Mouse (Mus musculus) lung, embryonic 14.5 days (tissue): Measurements from ENCODE around the gene Dlg1. TPM values are rescaled to one million over a fixed set of nuclear protein-coding genes. Genes with fewer than 3 reads are reported as not detected.

Source experiments
- ATAC-seq: fragments of 200-750 bp; cut with Nextera tagmentation; 2 replicates; pipeline ENCODE4 v1.8.0; 2017; ENCODE audit warnings: mild to moderate bottlenecking, moderate TSS enrichment, moderate library complexity; ENCODE audit not compliant: insufficient read depth
- DNase-seq: peaks from one replicate; pipeline ENCODE4 v3.0.0-alpha.2; 2015
- H3K27ac ChIP-seq: fragments of 300-500 bp; sonication (generic); 2 replicates; pipeline ENCODE4 v1.5.1; 2014; ENCODE audit warnings: low read depth, mild to moderate bottlenecking, moderate library complexity
- H3K27me3 ChIP-seq: fragments of 300-500 bp; sonication (generic); 2 replicates; pipeline ENCODE4 v1.6.1; 2014; ENCODE audit warnings: low read length, control low read depth; ENCODE audit not compliant: insufficient read depth
- H3K36me3 ChIP-seq: fragments of 300-500 bp; sonication (generic); 2 replicates; pipeline ENCODE4 v1.6.1; 2014; ENCODE audit warnings: control low read depth; ENCODE audit not compliant: insufficient read depth
- H3K4me1 ChIP-seq: fragments of 300-500 bp; sonication (generic); 2 replicates; pipeline ENCODE4 v1.6.1; 2014; ENCODE audit warnings: antibody characterized with exemption, control low read depth; ENCODE audit not compliant: insufficient read depth
- H3K4me2 ChIP-seq: fragments of 300-500 bp; sonication (generic); 2 replicates; pipeline ENCODE4 v1.6.1; 2014; ENCODE audit warnings: mild to moderate bottlenecking
- H3K4me3 ChIP-seq: fragments of 300-500 bp; sonication (generic); 2 replicates; pipeline ENCODE4 v1.5.1; 2014; ENCODE audit warnings: low read depth, low read length
- H3K9ac ChIP-seq: fragments of 300-500 bp; sonication (generic); 2 replicates; pipeline ENCODE4 v1.6.1; 2014
- H3K9me3 ChIP-seq: fragments of 300-500 bp; sonication (generic); 2 replicates; pipeline ENCODE4 v1.6.1; 2016; ENCODE audit warnings: low read depth, low read length, control low read depth
- CTCF ChIP-seq: IDR thresholded peaks from 2 replicates; pipeline ENCODE4 v1.5.1; 2016; ENCODE audit warnings: antibody characterized with exemption, low read depth
- WGBS: fragments of 180-500 bp; shearing (Covaris S2); extraction: QIAGEN DNeasy Blood & Tissue Kit; methylation state at CpG from one replicate; pipeline ENCODE4 v1.1.7; 2014; 5-methylcytosine and 5-hydroxymethylcytosine counted together
- polyA plus RNA-seq: library from polyadenylated mRNA; unstranded; fragments of >200 nt; fragmentation: Nextera tagmentation; extraction: Ambion mirVana; gene quantifications from 2 replicates; pipeline ENCODE4 v1.2.1, GENCODE M21; 2014

Gene Dlg1
- polyA plus RNA-seq, 1 experiment from 2014 or later, result 31.9 TPM

DNA sequence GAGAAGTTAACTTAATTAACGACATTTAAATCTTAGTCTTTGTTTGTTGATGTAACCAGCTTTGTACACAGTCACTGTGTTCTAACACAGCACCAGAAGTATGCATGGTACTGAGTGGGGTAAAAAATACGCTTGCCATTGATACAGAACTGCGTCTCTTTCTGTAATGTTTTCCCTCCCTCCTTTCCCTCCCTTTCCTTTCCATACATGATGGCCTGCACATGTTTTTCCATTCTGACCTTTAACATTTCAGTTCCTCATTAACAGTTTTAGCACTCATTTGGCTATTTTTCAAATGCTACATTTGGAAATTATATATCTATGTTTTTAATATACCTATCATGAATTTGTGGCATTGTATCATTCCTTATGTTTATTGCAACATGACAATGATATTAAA, 181.0 kb downstream of the Dlg1 start:
- Histone ChIP-seq H3K4me3 (no peak overlapping the region), H3K27ac (no peak overlapping the region), H3K4me2 (no peak overlapping the region), H3K27me3 (no peaks in the 10 kb centered on the region), H3K9ac (no peak overlapping the region), H3K36me3 (peaks cover 20% of the 10 kb centered on the region), H3K9me3 (no peaks in the 10 kb centered on the region), H3K4me1 (no peaks in the 10 kb centered on the region)
- 83% methylated on average over 3 of the region's 3 CpGs for WGBS
- TF ChIP-seq CTCF, result no peak
- ATAC-seq (no peak), DNase-seq (no peak)

DNA sequence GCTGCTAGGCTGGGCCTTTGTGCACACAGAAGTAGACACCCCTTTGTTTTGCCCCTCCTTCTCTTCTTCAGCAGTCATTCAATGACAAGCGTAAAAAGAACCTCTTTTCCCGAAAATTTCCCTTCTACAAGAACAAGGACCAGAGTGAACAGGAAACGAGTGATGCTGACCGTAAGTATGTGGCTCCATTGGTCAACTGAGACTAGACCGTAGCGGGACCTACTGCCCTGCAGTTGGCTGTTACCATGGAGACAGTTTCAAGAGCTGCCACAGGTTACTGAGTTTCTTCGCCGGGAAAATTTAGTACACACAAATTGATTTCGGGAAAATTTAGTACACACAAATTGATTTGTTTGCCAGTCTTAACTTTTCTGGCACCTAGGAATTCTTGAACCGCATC, 183.5 kb downstream of the Dlg1 start:
- Histone ChIP-seq H3K27me3 (no peaks in the 10 kb centered on the region), H3K36me3 (peaks cover 22% of the 10 kb centered on the region), H3K4me1 (no peaks in the 10 kb centered on the region), H3K9me3 (no peaks in the 10 kb centered on the region), H3K4me3 (no peak overlapping the region), H3K9ac (no peak overlapping the region), H3K4me2 (no peak overlapping the region), H3K27ac (no peak overlapping the region)
- ATAC-seq (no peak), DNase-seq (no peak)
- WGBS, result 75% methylated on average over 10 of the region's 10 CpGs
- no peak for TF ChIP-seq CTCF

DNA sequence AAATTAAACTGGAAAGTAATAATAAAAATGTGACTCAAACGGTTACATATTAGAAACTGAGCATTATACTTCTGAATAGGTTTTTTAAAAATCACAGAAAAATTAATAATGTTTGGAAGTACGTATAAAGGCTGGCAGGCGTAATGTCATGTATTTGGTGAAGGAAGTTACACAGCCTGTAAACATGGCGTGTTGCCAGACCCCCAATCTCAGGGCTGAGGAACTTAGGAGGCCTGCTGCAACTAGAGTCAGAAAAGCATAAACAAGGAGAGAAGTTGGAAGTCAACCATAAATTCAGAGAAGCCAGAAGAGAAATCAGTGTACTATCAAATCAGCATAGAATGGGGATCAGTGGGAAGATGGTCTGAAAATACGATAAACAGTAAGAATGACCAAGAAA, 200.7 kb downstream of the Dlg1 start:
- no peak for TF ChIP-seq CTCF
- Histone ChIP-seq H3K4me2 (no peak overlapping the region), H3K9me3 (no peaks in the 10 kb centered on the region), H3K27ac (no peak overlapping the region), H3K27me3 (no peaks in the 10 kb centered on the region), H3K4me3 (no peak overlapping the region), H3K9ac (no peak overlapping the region), H3K4me1 (no peaks in the 10 kb centered on the region), H3K36me3 (peaks cover 66% of the 10 kb centered on the region)
- ATAC-seq (peak; percentile 44; the same call in 1 of the 2 replicates), DNase-seq (peak; percentile 87)
- WGBS, result 47% methylated on average over 5 of the region's 5 CpGs

DNA sequence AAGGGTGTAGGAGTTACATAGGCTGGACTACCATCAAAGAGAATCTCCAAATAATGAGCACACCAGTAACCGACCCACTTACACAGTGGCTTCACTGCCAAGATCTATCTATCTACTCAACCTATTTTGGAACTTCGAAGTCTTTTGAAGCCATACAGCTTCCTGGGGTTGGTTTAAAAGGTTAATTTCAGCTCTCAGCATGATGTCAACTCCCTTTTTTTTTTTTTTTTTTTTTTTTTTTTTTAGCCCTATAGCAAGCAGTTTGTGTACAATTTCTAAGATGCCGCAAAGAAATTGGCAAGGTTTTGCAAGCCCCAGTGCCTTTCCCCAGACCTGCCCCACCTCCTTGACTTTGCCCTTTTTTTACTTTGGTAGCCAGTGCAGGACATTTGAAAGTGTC, 202.0 kb downstream of the Dlg1 start:
- H3K27ac ChIP-seq, result no peak overlapping the region
- no peak overlapping the region for H3K4me2 ChIP-seq
- no peaks in the 10 kb centered on the region for H3K9me3 ChIP-seq
- H3K4me3 ChIP-seq, result no peak overlapping the region
- peaks cover 64% of the 10 kb centered on the region for H3K36me3 ChIP-seq
- no peak for ATAC-seq
- 75% methylated on average over 3 of the region's 3 CpGs for WGBS
- DNase-seq, result no peak
- H3K4me1 ChIP-seq, result no peaks in the 10 kb centered on the region
- H3K9ac ChIP-seq, result no peak overlapping the region
- H3K27me3 ChIP-seq, result no peaks in the 10 kb centered on the region
- TF ChIP-seq CTCF, result no peak

DNA sequence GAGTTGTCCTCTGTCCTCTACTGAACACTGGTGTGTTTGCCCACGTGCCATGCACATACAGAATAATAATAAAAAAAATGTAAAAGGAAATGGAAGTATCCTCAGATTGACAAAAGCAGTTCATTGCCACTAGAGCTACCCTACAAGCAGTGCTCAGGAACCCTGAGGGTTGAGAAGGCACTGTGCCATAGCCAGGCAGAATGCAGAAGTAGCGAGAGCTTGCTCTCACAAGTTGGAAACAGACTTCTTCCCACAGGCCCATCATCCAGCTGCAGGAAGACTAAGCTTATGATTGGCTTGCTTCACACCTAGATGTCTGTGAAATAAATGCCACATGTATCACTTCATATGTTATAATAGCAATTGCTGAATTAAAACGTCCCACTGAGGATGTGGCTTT, 203.7 kb downstream of the Dlg1 start:
- 86% methylated on average over 3 of the region's 3 CpGs for WGBS
- no peak overlapping the region for H3K27ac ChIP-seq
- H3K4me3 ChIP-seq, result no peak overlapping the region
- H3K4me2 ChIP-seq, result no peak overlapping the region
- no peaks in the 10 kb centered on the region for H3K4me1 ChIP-seq
- no peak for TF ChIP-seq CTCF
- H3K9ac ChIP-seq, result no peak overlapping the region
- no peak for DNase-seq
- no peaks in the 10 kb centered on the region for H3K9me3 ChIP-seq
- H3K27me3 ChIP-seq, result no peaks in the 10 kb centered on the region
- no peak for ATAC-seq
- H3K36me3 ChIP-seq, result peaks cover 67% of the 10 kb centered on the region

DNA sequence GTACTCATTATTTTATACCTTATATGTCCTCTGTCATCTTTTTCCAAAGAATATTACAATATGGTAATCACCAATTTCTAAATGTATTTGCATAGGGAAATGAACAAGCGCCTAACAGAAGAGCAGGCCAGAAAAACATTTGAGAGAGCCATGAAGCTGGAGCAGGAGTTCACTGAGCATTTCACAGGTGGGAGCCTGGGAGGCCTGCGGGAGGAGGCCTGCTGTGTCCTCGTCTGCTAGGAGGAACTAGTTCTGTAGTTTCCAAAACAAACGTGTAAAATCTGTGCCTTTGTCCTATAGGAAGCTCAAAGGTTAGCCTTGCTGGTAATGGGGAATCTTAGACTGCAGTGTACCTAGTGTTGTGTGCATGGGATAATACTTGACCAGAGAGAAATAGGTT, 204.5 kb downstream of the Dlg1 start:
- no peaks in the 10 kb centered on the region for H3K9me3 ChIP-seq
- H3K4me3 ChIP-seq, result no peak overlapping the region
- H3K27ac ChIP-seq, result no peak overlapping the region
- H3K36me3 ChIP-seq, result peaks cover 70% of the 10 kb centered on the region
- H3K4me2 ChIP-seq, result no peak overlapping the region
- no peak for DNase-seq
- WGBS, result 75% methylated on average over 4 of the region's 4 CpGs
- no peak overlapping the region for H3K9ac ChIP-seq
- ATAC-seq, result no peak
- TF ChIP-seq CTCF, result no peak
- no peaks in the 10 kb centered on the region for H3K27me3 ChIP-seq
- H3K4me1 ChIP-seq, result no peaks in the 10 kb centered on the region

DNA sequence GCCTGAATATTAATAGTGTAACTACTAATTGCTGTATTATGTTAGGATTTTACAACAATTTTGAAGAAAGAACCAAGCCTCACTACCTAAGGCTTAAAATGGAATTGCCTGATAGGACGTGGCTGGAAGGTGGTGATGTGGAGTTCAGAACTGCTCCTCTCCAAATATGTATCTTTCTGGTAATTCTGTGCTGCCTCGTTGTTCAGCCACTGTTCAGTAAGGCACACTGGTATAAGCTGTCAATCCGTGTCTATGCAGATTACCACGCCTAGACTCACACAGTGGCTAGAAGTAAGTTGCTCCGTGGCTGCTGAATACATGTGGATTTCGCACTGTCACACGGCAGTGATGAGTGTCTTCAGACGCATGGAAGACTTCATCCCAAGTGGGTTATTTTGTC, 210.5 kb downstream of the Dlg1 start:
- H3K27ac ChIP-seq, result no peak overlapping the region
- no peak for TF ChIP-seq CTCF
- H3K36me3 ChIP-seq, result peaks cover 44% of the 10 kb centered on the region
- no peaks in the 10 kb centered on the region for H3K27me3 ChIP-seq
- no peak for ATAC-seq
- DNase-seq, result no peak
- H3K9ac ChIP-seq, result no peak overlapping the region
- H3K9me3 ChIP-seq, result no peaks in the 10 kb centered on the region
- 92% methylated on average over 8 of the region's 8 CpGs for WGBS
- H3K4me1 ChIP-seq, result no peaks in the 10 kb centered on the region
- H3K4me2 ChIP-seq, result no peak overlapping the region
- H3K4me3 ChIP-seq, result no peak overlapping the region

DNA sequence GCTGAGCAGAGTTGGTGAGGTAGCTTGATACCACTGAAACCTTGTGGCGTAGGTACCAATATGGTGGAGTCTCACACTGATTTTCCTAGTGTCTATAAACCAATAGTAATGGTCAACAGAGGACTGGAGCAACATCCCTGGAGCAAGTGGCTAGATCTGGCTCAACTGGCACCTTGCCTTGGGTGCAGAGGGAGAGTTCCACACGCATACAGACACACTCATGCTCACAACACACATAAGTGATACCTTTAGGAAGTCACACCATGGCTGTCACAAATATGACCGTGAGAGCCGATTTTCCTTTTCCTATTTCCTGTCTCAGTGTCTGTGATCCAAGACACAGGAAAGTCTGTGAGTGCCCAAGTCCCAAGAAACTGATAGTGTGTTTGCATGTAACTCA, 212.1 kb downstream of the Dlg1 start:
- no peaks in the 10 kb centered on the region for H3K9me3 ChIP-seq
- H3K36me3 ChIP-seq, result peaks cover 36% of the 10 kb centered on the region
- 83% methylated on average over 4 of the region's 4 CpGs for WGBS
- H3K4me1 ChIP-seq, result no peaks in the 10 kb centered on the region
- ATAC-seq (no peak), DNase-seq (no peak)
- TF ChIP-seq CTCF, result no peak
- H3K27ac ChIP-seq, result no peak overlapping the region
- no peak overlapping the region for H3K4me3 ChIP-seq
- no peak overlapping the region for H3K4me2 ChIP-seq
- H3K9ac ChIP-seq, result no peak overlapping the region
- no peaks in the 10 kb centered on the region for H3K27me3 ChIP-seq
